Mouse (Mus musculus) forelimb bud, embryonic 11.5 days (tissue): ENCODE measurements around the gene Pax9.

Experiments used
- DNase-seq: peaks from one replicate; pipeline ENCODE4 v3.0.0-alpha.2; 2012; ENCODE audit warnings: low read depth, low spot score

Gene Pax9

GRCm38 (mm10) chr12:56697011-56697740 is 5.6 kb downstream of the Pax9 start:
- no peak for DNase-seq

- no peak for DNase-seq
Measured at GRCm38 (mm10) chr12:56697785-56698184, 6.2 kb downstream of the Pax9 start.

GRCm38 (mm10) chr12:56698191-56698980 is 6.8 kb downstream of the Pax9 start:
- DNase-seq, result no peak

GRCm38 (mm10) chr12:56699351-56699750 is 7.8 kb downstream of the Pax9 start:
- DNase-seq, result no peak

GRCm38 (mm10) chr12:56699915-56700900 is 8.6 kb downstream of the Pax9 start:
- no peak for DNase-seq

GRCm38 (mm10) chr12:56701004-56701403 is 9.4 kb downstream of the Pax9 start:
- no peak for DNase-seq

GRCm38 (mm10) chr12:56717971-56718706 is 26.6 kb downstream of the Pax9 start:
- DNase-seq, result no peak

- no peak for DNase-seq
Measured at GRCm38 (mm10) chr12:56718707-56719051, 27.1 kb downstream of the Pax9 start.

GRCm38 (mm10) chr12:56727631-56728030 is 36.1 kb downstream of the Pax9 start:
- DNase-seq, result no peak

GRCm38 (mm10) chr12:56737104-56737503 is 45.5 kb downstream of the Pax9 start:
- no peak for DNase-seq
